Mouse (Mus musculus) megakaryocyte progenitor cell, adult 5-6 weeks (primary cell): ENCODE results near the gene Kbtbd13. TPM values are rescaled to one million over a fixed set of nuclear protein-coding genes. Genes with fewer than 3 reads are reported as not detected.

ENCODE experiments used
- ATAC-seq: replicated peaks from 2 replicates; pipeline ENCODE4 v1.8.0; 2016; ENCODE audit warnings: mild to moderate bottlenecking, moderate TSS enrichment, inconsistent platforms; ENCODE audit not compliant: poor library complexity
- total RNA-seq, 2 experiments: library from RNA; stranded (forward) in 1 of 2; stranded (reverse) in 1 of 2; fragments of 157-497, 149-512 nt in 1 of 2; fragments of 200-1000 nt in 1 of 2; gene quantifications; 2 replicates each; pipeline versions ENCODE4 v1.2.3 to v1.2.4; 2015 to 2017

Gene Kbtbd13
- total RNA-seq, 2 experiments from 2014 or later: 0.17 TPM; not detected in 1

DNA sequence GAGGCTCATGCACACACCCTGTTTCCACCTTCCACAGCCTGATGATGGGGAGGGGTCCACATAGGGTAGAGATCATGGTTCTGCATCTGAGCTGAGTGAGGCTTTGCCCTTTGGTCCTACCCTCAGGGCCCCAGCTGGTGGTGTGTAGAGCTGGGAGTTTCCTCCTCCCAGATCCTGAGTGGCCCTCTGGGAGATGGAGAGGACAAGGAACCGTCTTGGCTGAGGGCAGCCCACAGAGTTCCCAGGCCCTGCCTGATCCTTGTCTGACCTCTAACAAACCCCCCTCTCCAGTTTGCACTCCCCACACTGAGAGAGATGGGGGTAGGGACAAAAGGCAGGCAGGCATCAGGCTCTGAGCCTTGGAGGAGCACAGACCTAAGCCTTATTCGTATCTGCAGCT lies 2.9 kb upstream of the Kbtbd13 start:
- no peak for ATAC-seq

DNA sequence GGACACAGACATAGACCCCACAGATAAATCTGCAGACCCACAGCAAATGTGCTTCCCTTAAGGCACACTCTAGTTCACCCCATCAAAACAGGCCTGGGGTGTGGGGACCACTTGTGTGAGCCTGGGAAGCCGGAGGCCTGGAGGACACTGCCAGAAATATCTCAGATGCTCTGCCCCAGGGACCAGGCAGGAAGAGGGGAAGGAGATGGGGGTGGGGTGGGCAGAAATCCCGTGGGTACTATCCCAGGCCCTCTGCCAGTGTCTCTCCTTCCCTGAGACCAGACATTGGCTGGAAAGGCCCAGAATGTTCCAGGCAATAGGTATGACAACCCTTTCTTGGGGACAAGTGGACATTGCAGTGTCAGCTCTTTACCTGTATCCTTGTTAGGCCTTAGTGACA lies 2.2 kb upstream of the Kbtbd13 start:
- no peak for ATAC-seq

DNA sequence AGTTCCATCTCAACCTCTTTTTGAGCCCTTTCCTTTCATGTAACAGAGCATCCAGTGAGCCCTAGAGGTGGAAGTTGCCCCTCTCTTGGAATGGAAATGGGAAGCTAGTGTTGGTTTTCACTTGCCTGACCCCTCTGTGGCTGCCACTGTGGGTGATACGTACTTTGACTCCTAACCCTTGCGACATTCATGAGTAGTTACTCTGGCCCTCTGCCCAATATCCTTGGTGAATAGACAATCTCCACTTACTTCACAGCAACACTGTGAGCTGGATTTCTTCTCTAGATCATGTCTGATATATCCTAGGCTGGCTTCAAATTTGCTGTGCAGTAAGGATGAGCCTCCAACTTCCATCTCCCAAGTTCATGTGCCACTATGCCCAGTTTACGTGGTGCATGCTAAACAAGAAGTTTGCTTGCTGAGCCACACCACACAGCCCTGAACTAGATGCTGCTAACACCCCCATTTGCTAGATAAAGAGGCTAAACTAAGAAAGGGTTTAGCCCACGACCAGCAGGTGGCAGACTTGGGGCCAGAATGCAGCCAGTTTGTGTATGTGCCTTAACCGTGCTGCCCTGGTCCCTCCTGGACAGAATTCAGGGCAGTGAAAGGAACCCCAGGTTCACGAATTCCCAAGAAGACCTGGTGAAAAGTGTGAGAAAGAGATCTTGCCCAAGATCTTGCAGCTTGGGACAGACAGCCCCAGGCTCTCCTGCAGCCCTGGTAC lies 1.3 kb upstream of the Kbtbd13 start:
- peak; percentile 90 for ATAC-seq

DNA sequence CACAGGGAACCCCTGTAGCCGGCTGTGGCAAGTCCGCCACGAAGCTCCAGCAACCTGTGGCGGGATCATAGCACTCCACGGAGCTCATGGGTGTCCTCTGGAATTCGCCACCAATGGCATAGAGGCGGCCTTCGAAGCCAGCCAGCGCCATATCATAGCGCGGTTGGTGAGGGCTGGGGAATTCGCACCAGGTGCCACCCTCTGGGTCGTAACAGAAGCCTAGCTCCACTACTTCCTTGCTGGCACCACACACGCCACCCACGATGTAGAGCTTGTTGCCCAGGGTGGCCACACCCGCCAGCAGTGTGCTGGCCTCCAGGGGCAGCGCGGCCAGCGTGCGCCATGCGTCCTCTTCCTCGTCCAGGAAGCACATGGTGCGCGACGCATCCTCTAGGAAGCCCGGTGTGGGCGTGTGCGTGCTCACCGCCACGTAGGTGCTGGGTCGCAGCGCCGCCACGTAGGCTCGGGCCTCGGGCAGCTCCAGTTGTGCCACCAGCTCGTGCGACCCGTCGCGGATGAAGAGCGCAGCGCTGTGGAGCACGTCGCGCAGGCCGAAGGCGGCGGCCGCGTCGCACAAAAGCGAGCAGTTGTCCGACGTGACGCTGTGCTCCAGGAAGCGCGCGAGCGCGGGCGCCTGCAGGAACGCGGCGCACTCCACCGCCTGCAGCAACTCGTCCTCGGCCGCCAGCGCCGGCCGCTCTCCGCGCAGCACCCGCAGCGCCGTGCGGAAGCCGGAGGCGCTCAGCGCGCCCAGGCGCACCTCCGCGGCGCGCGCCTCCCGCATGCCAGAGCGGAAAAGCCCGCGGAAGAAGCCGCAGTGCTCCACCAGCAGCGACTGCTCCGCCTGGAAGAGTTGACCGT lies 470 bp downstream of the Kbtbd13 start:
- peak; percentile 23; the same call in 1 of the 2 replicates for ATAC-seq

DNA sequence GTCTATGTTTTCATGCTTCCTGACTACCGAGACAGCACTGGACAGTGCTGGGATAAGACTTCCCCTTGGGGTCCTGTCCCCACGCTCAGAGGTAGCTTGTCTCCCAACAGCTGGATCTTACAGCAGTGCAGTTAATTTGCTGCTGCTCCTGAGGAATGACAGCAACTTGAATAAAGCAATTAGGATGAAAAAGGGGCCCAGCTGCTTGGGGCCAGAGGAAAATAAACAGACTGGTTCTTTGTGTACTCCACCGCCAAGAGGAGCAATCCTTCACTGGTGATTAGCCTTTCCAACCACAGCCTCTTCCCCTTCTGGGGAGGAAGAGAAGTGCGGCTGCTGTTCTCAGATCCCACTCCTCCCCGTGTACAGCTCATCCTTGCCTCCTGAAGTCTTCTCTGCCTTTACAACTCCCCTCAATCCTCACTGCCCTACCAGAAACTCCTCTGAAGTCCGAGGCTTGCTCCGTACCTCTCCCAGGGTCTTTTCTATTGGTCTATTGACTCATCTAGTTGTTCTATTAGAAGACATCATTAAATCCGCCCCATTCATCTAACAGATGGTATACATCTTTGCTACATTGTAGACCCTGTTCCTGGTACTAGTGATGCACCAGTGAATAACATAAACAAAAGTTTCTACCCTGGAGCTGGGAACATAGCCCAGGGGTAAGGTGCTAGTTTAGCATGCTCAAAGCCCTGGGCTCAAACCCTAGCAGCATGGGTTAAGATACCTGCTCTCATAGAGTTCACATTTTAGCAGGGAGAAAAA lies 4.9 kb downstream of the Kbtbd13 start:
- ATAC-seq: no peak

DNA sequence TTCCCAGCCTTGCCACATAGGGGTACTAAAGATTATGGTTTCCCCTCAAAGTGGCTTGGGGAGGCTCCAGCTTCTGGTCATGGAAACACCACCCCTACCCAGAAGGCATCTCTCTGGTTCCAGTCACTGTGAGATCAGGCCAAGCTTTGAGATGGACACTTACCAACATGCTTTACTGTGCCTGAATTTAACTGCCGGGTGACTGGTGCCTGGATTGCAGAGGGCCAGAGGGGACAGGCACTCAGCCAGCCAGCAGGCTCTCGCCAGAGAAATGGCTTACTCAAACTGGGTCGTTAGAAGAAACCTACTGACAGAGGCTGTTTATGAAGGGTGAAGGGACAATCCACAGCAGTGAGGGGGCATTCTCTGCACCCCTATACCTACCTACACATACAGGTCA lies 7.2 kb downstream of the Kbtbd13 start:
- no peak for ATAC-seq

DNA sequence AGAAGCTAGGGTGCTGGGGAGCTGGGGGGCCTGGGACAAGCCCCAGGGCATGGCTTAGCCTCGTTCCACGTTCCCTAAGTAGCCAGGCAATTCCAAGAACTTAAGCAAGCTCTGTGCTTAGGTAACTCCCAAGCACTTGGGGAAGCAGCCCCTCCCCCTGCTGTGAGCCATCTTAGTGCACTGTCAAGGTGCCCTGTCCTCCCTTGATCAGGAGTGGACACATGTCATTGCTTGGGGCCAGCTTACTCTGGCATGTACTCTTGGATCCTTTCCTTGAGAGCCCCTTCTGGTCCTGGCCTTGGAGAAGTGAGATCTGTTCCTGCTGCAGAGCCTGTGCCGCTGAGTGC lies 8.7 kb downstream of the Kbtbd13 start:
- no peak for ATAC-seq

DNA sequence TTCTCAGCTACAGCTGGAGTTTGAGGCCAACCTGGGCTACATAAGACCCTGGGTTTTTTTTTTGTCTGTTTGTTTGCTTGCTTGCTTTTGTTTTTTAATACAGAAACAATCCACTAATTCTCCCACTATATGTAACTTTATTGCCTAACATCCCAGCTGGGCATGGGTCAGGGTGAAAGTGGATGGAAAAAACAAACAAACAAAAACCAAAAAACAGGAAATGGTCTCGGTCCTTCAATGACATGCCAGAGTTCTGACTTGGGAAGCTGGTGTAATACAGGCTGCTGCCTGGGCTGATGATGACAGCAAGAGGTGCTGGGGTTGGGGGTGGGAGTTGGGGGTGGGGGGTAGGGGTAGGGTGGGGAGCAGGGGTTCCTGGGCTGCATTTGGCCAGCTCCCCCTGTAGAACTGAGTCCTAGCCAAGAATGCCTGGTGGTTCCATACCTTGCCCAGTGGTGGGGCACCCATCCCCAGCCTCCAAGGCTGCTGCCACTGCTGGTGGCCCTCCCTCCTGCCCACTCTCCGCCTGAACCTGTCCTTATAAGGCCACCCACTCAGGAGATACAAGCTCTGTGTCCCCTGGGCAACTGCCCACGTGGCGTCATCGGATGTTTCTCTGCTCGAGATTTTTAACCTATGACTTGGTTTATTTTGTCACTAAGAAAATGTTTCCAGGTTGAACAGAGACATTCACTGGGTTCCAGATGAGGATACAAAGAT lies 9.3 kb downstream of the Kbtbd13 start:
- ATAC-seq: no peak

DNA sequence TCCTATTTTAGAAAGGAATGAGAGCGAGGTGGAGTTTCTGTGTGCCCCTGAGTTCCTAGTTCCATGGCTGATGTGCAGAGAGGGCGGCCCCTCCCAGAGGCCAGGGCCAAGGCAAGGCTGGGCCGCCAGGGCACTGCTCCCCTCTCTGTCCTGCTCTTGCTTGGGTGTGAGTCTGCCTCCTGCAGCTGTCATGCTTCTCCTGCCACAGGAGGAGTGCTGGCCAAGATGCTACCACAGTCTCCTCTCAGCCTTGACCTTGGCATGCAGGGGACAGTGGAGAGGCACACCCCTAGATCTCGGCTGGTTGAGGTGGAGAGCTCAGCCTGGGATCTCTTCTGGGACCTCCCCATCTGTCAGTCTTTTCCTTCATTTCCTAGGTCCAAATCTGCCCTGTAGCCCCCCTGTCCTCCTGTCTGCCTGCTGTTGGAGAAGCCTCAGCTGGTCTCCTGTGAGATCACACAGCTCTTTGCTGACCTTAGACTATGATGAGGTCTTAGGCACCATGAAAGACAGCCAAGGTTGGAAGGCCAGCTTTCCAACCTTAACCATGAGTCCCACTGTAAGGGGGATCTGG lies 10.3 kb downstream of the Kbtbd13 start:
- no peak for ATAC-seq

DNA sequence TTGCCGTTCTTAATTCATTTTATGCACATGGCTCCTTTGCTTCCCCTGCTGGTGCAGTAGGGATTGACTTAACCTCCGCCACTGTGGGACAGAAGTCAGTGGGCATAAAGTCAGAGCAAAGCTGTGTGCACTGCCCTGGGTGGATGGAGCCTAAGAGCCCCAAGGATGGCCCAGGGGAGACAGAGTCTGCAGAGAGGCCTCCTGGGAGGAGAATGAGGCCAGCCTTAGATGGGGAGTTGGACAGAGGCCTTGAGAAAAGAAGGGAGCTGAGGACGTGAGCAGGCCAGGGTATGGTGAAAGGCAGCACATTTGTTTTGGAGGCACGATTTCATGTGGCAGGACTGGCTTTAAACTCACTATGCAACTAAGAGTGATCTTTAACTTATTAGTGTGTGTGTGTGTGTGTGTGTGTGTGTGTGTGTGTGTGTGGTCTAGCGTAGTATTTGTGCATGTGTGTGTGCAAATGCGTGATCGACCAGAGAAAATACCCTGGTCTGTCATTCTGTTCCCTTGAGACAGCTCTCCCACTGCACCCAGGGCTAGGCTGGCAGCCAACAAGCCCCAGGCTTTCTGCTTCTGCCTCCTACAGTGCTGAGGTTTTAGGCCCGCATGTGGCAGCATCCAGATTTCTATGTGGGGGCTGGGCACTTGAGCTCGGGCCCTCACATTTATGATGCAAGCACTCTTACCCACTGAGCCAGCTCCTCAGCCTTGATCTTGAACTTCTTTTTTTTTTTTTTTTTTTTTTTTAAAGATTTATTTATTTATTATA lies 16.1 kb downstream of the Kbtbd13 start:
- ATAC-seq: no peak

DNA sequence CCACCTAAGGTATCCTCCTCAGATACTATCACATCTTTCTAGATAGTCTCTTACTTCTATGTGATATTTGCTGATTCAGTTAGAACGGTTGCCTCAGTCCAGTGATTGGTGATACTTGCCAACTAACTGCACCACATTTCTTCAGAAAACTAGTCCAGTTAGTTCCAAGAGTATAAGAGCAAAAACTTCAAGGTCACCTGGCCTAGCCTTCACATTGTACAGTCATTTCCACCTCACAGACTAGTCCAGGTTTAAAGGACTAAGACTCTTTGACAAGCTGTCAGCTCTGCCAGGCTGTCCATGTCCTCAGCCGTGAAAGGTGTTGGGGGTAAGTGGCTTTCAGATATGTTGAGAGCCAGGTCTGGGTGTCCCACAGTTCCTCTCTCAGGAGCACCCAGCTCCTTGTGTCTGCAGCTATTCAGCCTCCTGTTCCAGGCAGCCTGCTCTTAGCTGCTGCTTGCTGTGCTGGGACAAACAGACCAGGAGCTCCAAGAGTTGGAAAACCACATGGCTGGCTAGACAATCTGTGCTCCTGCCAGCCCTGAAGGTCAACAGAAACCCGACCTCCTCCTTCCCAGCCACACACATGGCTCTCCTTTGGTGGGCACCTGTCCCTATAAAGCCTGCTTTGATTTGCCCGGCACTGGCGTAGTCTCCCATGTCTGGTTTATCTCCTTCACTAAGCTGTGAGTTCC lies 16.8 kb downstream of the Kbtbd13 start:
- no peak for ATAC-seq

DNA sequence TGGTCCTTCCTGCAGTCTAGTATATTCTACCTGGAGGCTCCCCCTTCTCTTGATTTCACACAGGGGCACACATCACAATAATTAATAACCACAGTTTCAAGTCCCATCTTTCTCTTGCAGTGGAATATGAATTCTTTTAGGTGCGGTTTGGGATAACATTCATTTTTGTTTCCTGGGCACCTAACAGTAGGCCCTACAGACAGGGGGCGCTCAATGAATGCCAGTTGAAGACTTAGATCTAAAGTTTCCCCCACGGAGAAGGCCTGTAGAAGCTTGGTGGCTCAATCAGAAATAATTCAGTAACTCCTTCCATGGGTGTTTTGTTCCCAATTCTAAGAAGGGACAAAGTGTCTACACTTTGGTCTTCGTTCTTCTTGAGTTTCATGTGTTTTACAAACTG lies 19.0 kb downstream of the Kbtbd13 start:
- ATAC-seq: no peak; the same call in 1 of the 2 replicates

DNA sequence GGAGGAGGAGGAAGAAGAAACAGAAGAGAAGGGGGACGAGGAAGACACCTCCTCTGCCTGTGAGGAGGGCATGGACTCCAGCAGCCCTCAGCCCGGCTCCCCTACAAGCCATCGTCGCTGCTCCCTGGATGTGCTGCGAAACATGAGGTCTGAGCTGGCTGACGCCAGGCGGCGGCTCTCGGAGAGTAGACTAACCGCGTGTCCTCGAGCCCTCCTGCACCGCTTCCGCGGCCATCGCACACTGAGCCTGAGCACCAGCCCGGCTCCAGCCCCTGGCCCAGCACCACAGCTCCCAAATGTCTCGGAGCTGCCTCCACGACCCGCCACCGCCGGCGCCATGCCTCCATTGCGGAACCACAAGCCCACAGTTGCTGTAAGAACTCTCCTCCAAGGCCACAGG lies 19.7 kb downstream of the Kbtbd13 start:
- ATAC-seq: no peak

DNA sequence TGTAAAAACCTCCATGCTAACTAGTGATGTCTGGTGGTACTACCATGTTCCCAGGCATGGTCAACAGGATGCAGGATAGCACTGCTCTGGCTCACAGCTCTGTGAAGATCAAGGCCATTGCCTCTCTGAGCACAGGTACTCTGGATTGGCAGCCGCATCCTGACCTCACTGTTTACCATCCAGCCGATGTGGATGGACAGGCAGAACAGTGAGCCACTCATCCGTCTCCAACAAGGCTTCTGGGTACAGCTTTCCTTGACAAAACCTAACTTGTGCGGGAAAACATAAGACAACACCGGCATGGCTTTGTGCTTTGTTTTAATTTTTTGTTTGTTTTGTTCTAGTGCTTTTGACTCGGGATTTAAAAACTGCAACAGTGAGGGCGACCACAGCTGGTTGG lies 25.7 kb downstream of the Kbtbd13 start:
- no peak for ATAC-seq

DNA sequence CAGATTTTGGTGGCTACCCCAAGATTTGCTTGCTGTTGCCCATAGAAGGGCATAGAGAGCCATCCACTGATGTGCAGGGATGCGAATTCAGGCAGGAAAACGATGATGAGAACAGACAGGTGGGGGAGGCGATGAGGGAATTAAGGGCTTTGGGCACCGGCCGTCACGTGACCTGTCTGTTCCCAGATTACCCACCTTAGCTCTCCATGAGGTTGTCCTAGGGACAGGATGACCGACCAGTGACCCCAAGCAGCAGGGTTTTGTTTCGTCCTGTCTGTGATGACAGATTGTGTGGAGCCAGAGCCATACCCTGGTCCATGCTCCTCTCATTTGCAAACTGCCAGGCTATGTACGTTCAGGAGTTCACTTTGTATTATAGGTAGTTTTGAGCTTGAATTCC lies 27.8 kb downstream of the Kbtbd13 start:
- ATAC-seq: no peak

DNA sequence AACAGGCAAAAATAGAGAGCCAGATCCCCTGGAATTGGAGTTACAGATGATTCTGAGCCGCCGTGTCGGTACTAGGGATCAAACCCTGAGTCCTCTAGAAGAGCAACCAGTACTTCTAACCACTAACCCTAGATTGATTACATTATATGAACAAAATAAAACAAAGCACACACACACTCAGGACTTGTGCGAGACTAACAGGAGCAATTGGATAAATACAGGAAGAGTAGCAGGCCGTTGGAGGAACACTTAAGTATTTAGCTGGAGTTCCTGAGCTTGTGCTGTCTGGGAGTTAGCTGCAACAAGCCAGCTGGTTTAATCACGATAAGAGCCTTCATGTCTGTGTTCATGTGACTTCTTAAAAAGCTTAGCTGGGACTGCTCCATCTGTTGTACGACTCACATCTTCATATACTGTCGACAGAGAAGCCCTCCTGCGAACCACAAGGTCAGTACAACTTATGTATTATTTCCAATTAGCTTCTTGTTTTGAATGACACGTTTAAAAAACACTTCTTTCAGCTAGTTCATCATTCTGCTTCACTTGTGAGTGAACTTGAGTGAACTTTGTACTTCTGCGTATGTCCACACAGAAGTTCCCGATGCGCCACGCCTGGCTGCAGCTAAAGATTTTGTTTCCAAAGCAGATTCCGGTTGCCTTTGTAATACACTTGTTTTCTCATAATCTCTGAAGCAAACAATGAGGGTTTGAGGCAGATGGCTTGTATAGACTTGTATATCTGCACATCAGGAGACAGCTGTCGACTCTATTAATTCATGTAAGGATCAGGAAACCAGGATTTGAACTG lies 30.6 kb downstream of the Kbtbd13 start, which contains the start of gene Ubap1l:
Gene Ubap1l (plus strand): TSS at position 401 of the 808 bp plus-strand sequence.
- no peak for ATAC-seq

DNA sequence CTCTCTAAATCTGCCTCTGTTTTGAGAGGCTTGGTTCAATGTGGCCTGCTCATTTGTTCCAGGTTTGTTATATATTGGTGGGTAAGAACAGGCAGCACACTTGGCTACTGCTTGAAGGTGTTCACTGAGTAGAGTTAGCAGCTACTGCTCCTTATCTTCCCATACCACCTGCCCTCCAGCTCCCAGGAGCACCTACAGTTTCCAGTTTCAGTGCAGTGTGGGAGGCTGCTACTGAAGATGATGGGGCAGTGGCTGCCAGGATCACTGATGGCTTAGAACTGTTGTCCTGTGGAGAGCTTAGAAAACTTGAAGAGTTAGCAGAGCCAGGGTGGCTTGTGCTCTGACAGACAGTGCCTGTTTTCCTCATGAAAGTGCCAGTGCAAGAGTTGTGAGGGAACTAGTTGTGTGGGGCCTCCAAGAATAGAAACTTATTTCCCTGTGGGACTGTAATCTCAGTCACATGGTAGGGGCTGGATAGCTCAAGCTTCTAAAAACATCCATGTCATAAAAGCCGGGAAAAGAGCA lies 32.4 kb downstream of the Kbtbd13 start:
- ATAC-seq: peak; percentile 50

DNA sequence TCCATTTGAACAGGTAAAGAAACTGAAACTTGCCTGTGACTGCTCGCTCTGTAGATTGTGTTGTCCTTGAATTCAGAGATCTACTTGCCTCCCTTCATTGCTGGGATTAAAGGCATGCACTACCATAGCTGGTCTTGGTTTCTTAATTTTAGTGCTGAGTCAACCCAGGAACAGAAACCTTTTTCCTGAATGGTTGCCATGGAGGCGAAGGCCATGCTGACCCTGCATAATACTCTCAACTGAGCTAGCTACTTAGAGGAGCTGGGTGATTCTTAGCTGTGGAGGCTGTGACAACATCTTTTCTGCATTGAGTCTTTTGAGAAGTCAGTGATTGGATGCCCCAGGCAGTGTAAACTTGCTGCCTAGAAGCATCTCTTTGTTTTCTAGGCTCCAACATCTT lies 34.5 kb downstream of the Kbtbd13 start:
- no peak for ATAC-seq
